Mouse (Mus musculus) lung, embryonic 15.5 days (tissue): ENCODE measurements around the gene Plekhh1. TPM values are rescaled to one million over a fixed set of nuclear protein-coding genes. Genes with fewer than 3 reads are reported as not detected.

Source experiments
- ATAC-seq: fragments of 200-750 bp; cut with Nextera tagmentation; 2 replicates; pipeline ENCODE4 v1.8.0; 2017; ENCODE audit warnings: moderate number of reproducible peaks, borderline replicate concordance; ENCODE audit not compliant: low FRiP score, low TSS enrichment; ENCODE audit errors: extremely low read depth
- H3K27ac ChIP-seq: fragments of 300-500 bp; sonication (generic); 2 replicates; pipeline ENCODE4 v1.5.1; 2015; ENCODE audit warnings: moderate library complexity, mild to moderate bottlenecking, inconsistent platforms
- H3K27me3 ChIP-seq: fragments of 300-500 bp; sonication (generic); 2 replicates; pipeline ENCODE4 v1.6.1; 2015; ENCODE audit warnings: inconsistent platforms
- H3K36me3 ChIP-seq: fragments of 300-500 bp; sonication (generic); 2 replicates; pipeline ENCODE4 v1.6.1; 2015; ENCODE audit warnings: inconsistent platforms
- H3K4me1 ChIP-seq: fragments of 300-500 bp; sonication (generic); 2 replicates; pipeline ENCODE4 v1.6.1; 2015; ENCODE audit warnings: inconsistent platforms
- H3K4me2 ChIP-seq: fragments of 300-500 bp; sonication (generic); 2 replicates; pipeline ENCODE4 v1.6.1; 2015; ENCODE audit warnings: inconsistent platforms, mild to moderate bottlenecking, moderate library complexity
- H3K4me3 ChIP-seq: fragments of 300-500 bp; sonication (generic); 2 replicates; pipeline ENCODE4 v1.5.1; 2015; ENCODE audit warnings: mild to moderate bottlenecking, inconsistent platforms
- H3K9ac ChIP-seq: fragments of 300-500 bp; sonication (generic); 2 replicates; pipeline ENCODE4 v1.6.1; 2015; ENCODE audit warnings: inconsistent platforms
- H3K9me3 ChIP-seq: fragments of 300-500 bp; sonication (generic); 2 replicates; pipeline ENCODE4 v1.6.1; 2016; ENCODE audit warnings: inconsistent platforms
- WGBS: fragments of 180-500 bp; shearing (Covaris S2); methylation state at CpG from one replicate; pipeline ENCODE4 v1.1.7; 2015; 5-methylcytosine and 5-hydroxymethylcytosine counted together
- polyA plus RNA-seq: library from polyadenylated mRNA; unstranded; fragments of >200 nt; fragmentation: Nextera tagmentation; extraction: Ambion mirVana; gene quantifications from 2 replicates; pipeline ENCODE4 v1.2.1, GENCODE M21; 2015

The Plekhh1 gene
- polyA plus RNA-seq, 1 experiment from 2014 or later: 3.4 TPM

DNA sequence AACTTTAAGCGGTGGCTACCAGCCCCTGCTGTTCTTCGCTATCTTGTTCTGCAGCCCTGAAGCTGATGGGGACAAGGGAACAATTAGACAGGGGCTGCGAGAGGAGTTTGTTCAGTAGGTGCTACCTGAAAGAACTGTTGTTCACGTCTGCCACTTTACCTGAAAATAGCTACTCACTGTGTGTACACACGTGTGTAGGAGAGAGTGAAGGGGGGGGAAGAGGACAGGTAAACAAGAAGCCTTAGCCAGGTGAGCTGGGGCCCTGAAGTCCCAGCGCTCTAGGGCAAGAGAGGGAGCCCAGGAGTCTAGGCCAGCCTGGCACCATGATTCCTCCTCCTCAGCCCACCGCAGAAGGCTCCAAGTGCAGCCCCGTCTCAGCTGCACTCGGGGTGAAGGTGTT lies 31.2 kb downstream of the Plekhh1 start:
- Histone ChIP-seq H3K27ac (peak overlapping the region; percentile 25), H3K27me3 (no peaks in the 10 kb centered on the region), H3K9me3 (no peaks in the 10 kb centered on the region), H3K4me3 (no peak overlapping the region), H3K36me3 (0 out of 2 replicates have a peak, but pooled peaks cover 3% of the 10 kb centered on the region), H3K9ac (no peak overlapping the region), H3K4me1 (peaks cover 7% of the 10 kb centered on the region; the same call in 1 of the 2 replicates), H3K4me2 (no peak overlapping the region)
- 72% methylated on average over 9 of the region's 9 CpGs for WGBS
- peak; percentile 42 for ATAC-seq

DNA sequence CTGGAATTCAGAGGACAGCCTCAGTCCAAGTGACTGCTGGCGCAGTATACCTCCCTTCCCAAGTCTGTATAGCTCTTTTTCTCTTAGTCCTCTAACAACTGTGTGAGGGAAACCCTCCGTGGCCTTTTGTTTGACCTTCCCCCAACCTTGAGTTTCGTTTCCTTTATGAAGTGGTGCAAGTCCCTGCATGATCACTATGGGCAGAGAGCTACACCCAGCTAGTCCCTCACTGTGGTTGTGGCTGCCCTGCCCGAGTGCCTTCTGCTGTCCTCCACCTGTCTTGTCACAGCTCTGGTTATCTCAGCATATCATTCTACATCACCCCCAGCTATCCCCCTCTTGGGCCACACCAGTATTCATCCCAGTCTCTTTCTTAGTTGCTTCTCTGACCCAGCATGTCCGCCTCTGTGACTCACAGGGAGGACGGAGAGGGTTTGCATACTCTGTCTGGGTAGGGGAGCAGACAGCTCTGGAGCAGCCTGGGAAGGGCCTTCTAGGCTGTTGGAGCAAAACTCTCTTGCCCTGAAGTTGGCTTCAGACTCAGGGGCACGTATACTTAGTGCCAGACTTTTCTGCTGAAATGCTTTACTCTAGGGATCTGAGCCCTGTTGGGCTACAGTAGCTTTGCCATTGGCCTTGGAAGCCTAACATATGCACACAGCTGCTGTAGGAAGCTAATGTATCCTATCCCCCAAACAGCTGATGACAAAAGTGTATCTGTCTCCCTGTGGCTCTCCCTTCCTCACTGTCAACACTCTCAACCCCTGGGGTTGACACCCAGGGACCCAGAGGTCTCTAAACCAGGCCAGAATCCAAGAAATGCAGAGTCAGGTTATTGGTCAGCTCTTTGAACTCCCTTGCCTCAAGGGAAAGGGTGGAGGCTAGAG lies 32.0 kb downstream of the Plekhh1 start:
- WGBS: 70% methylated on average over 7 of the region's 7 CpGs
- H3K9me3 ChIP-seq: no peaks in the 10 kb centered on the region
- no peaks in the 10 kb centered on the region for H3K27me3 ChIP-seq
- H3K4me3 ChIP-seq: no peak overlapping the region
- no peak overlapping the region for H3K27ac ChIP-seq
- no peak overlapping the region for H3K4me2 ChIP-seq
- H3K4me1 ChIP-seq: peaks cover 7% of the 10 kb centered on the region; the same call in 1 of the 2 replicates
- no peaks in the 10 kb centered on the region for H3K36me3 ChIP-seq
- ATAC-seq: peak; percentile 46; the same call in 1 of the 2 replicates
- no peak overlapping the region for H3K9ac ChIP-seq

DNA sequence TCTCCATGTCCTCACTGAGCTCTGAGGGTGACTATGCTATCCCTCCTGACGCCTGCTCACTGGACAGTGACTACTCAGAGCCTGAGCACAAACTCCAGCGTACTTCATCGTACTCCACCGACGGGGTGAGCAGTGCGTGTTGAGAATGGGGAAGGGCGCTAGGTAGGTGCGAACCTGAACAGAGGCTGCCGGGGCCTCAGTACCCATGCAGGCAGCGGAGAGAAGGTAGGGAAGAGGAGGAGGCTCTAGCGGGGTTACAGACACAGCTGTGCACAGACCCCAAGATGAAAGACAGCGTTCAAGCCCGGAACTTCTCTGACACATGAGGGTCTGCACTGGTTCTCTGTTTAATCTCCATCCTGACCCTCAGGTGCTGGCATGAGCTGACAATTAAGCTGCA lies 35.5 kb downstream of the Plekhh1 start:
- no peaks in the 10 kb centered on the region for H3K36me3 ChIP-seq
- peaks cover 7% of the 10 kb centered on the region; the same call in 1 of the 2 replicates for H3K4me1 ChIP-seq
- no peaks in the 10 kb centered on the region for H3K9me3 ChIP-seq
- 88% methylated on average over 13 of the region's 13 CpGs for WGBS
- no peak overlapping the region for H3K27ac ChIP-seq
- no peak overlapping the region for H3K9ac ChIP-seq
- H3K4me3 ChIP-seq: no peak overlapping the region
- H3K27me3 ChIP-seq: no peaks in the 10 kb centered on the region
- H3K4me2 ChIP-seq: no peak overlapping the region
- no peak for ATAC-seq

DNA sequence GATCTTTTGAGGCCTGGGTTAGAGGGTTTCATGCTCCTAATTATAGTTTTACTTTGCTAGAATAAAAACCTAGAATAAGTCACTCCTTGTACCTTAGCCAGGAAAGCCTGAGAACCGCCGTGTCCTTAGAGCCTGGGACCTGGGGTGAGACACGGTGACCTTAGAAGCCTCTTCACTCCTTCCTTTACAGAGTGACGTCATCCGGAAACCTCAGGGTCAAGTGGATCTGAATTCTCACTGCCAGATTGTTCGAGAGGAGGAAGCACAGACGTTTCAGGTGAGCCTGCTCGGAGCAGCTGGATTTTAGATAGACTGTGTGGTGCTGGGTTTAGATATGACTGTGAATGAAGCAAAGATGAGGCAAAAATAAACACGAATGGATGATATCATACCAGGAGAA lies 37.5 kb downstream of the Plekhh1 start:
- no peak for ATAC-seq
- Histone ChIP-seq H3K27ac (no peak overlapping the region), H3K36me3 (no peaks in the 10 kb centered on the region), H3K9me3 (no peaks in the 10 kb centered on the region), H3K4me2 (no peak overlapping the region), H3K4me1 (no peaks in the 10 kb centered on the region), H3K9ac (no peak overlapping the region), H3K27me3 (no peaks in the 10 kb centered on the region), H3K4me3 (no peak overlapping the region)
- WGBS: 63% methylated on average over 9 of the region's 9 CpGs

DNA sequence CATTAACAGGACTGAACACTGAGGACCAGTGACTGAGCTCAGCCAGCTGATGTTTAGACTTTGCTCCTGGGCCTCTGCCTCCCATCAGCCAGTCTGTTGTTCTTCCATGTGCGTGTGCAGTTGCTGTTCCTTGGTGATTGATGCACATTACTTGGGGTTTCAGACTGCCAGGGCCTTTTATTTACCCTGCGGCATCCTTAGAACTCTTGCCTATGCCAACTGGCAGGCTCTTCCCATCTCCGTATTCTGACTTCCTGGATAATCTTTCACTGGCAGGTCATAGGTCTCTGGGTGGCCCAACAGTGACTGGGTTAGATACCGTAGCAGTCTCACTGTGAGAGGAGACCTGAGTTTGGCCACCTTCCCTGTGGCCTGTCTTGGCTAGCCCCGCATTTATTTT lies 38.6 kb downstream of the Plekhh1 start:
- Histone ChIP-seq H3K27me3 (no peaks in the 10 kb centered on the region), H3K36me3 (no peaks in the 10 kb centered on the region), H3K4me1 (no peaks in the 10 kb centered on the region), H3K9me3 (no peaks in the 10 kb centered on the region), H3K27ac (no peak overlapping the region), H3K4me3 (no peak overlapping the region), H3K4me2 (no peak overlapping the region), H3K9ac (no peak overlapping the region)
- ATAC-seq: no peak
- 84% methylated on average over 5 of the region's 5 CpGs for WGBS

DNA sequence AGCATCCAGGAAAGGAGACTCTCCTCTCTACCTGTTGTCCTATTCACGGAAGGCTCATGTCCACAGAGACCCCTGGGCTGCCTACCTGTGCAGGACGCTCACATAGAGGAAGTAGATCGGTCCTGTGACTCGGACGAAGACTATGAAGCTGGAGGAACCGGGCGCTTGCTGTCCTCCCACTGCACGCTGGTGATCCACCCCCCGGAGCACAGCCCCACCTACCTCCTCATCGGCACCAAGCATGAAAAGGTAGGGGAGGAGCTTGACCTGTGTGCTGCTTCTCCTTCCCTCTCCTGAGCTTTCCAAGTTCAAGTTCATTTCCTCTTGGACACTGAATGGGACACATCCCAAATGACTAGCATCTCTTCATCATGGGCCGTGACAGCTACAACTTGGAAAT lies 39.3 kb downstream of the Plekhh1 start:
- H3K9ac ChIP-seq: no peak overlapping the region
- WGBS: 83% methylated on average over 11 of the region's 11 CpGs
- no peaks in the 10 kb centered on the region for H3K36me3 ChIP-seq
- no peak for ATAC-seq
- H3K9me3 ChIP-seq: no peaks in the 10 kb centered on the region
- no peak overlapping the region for H3K27ac ChIP-seq
- no peaks in the 10 kb centered on the region for H3K4me1 ChIP-seq
- H3K4me3 ChIP-seq: no peak overlapping the region
- H3K27me3 ChIP-seq: no peaks in the 10 kb centered on the region
- H3K4me2 ChIP-seq: no peak overlapping the region

DNA sequence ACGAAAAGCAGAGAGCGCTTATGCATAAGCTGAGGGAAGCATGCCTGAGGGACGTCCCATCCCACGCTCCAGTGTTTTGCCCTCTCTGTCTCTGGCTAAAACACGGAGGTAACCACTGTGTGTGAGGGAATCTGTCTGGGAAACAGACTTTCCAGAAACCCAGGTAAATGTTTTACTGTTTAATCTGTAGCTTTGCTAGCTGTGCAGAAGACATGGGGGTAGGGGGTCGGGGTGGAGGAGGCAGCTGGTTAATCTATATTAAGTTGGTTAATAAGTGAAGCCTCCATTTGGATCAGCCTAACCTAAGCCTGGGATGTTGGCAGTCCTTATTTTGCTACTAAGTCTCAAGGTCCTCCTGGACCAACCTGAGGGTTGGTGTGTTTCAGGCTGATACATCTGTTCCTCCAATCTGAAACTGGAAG lies 40.2 kb downstream of the Plekhh1 start:
- Histone ChIP-seq H3K4me1 (no peaks in the 10 kb centered on the region), H3K9ac (no peak overlapping the region), H3K36me3 (peaks cover 6% of the 10 kb centered on the region; the same call in 1 of the 2 replicates), H3K9me3 (no peaks in the 10 kb centered on the region), H3K27ac (no peak overlapping the region), H3K4me3 (no peak overlapping the region), H3K27me3 (no peaks in the 10 kb centered on the region), H3K4me2 (no peak overlapping the region)
- 87% methylated on average over 6 of the region's 6 CpGs for WGBS
- ATAC-seq: no peak

DNA sequence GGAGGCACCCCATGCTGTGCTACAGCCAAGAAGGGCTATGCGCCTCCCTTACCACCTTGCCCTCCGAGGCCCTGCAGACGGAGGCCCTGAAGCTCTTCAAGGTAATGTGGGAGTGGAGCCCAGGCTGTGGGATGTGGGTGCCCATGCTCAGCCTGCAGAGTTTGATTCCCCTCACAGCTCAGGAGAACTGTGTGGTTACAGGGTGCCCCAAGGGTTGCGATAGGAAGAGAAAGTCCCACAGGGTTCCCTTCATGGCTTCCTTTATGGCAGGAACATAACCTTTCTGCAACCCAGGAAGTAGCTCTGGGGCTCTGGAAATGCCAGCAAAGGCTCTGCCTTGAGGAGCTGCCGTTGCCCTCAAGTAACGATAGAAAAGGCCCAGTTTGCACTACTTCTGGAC lies 41.0 kb downstream of the Plekhh1 start:
- 85% methylated on average over 6 of the region's 6 CpGs for WGBS
- no peak overlapping the region for H3K27ac ChIP-seq
- H3K9me3 ChIP-seq: no peaks in the 10 kb centered on the region
- no peaks in the 10 kb centered on the region for H3K4me1 ChIP-seq
- ATAC-seq: no peak
- no peak overlapping the region for H3K4me3 ChIP-seq
- peaks cover 12% of the 10 kb centered on the region for H3K36me3 ChIP-seq
- H3K27me3 ChIP-seq: no peaks in the 10 kb centered on the region
- no peak overlapping the region for H3K9ac ChIP-seq
- H3K4me2 ChIP-seq: no peak overlapping the region

DNA sequence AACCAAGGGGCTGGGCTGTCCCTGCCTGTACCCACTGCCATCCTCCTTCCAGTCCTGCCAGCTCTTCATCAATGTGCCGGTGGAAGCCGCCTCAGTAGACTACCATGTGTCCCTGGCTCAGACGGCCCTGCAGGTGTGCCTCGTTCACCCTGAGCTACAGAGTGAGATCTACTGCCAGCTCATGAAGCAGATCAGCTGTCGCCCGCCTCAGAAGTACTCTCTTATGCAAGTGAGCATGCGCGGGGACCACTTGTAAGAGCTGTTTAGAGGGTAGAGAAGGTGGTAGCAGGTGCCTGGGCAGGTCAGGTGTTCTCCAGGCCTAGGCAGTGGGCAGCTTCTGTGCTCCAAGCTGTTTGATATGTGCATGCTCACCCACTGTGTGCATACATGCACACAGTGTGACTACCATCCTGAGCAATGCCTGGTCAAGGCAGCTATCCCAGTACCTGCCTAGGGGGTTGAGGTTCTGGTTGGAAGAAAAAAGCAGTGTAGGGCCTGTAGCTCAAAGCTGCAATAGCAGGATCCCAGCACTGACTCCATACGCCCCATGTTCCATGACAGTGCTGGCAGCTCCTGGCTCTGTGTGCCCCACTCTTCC lies 41.9 kb downstream of the Plekhh1 start:
- Histone ChIP-seq H3K9me3 (no peaks in the 10 kb centered on the region), H3K4me1 (no peaks in the 10 kb centered on the region), H3K9ac (no peak overlapping the region), H3K27me3 (no peaks in the 10 kb centered on the region), H3K27ac (no peak overlapping the region), H3K4me2 (no peak overlapping the region), H3K36me3 (peaks cover 15% of the 10 kb centered on the region), H3K4me3 (no peak overlapping the region)
- WGBS: 71% methylated on average over 9 of the region's 9 CpGs
- no peak for ATAC-seq

DNA sequence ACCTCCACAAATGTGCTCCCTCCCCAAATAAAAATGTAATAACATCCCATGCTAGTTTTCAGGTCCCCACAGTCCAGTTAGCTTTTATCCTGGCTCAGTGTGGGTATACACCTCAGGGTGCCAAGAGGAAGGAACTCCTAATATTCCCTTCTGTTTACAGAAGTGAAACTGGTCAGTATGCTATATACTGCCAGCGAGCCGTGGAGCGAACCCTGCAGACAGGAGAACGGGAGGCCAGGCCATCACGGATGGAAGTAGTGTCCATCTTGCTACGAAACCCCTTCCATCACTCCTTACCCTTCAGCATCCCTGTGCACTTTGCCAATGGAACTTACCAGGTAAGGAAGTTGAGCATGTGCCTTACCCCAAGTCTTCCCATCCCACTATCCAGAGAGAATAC lies 43.6 kb downstream of the Plekhh1 start:
- peaks cover 25% of the 10 kb centered on the region for H3K36me3 ChIP-seq

DNA sequence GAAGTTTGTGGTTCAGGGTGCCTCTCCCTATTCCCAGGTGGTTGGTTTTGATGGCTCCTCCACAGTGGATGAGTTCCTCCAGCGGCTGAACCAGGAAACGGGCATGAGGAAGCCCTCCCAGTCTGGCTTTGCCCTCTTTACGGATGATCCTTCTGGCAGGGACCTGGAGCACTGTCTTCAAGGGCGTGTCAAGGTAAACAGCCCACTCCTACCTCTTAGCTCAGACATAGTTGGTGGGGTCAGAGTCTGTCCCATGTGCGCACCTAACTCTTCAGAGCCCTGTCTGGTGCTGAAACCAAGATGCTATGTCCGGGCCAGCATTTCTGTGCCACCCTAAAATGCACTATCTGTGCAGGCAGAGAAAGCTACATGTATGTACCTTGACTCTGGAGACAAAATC lies 44.4 kb downstream of the Plekhh1 start:
- H3K4me1 ChIP-seq: no peaks in the 10 kb centered on the region
- H3K4me2 ChIP-seq: no peak overlapping the region
- H3K36me3 ChIP-seq: peaks cover 28% of the 10 kb centered on the region
- H3K27me3 ChIP-seq: no peaks in the 10 kb centered on the region
- H3K4me3 ChIP-seq: no peak overlapping the region
- H3K9ac ChIP-seq: no peak overlapping the region
- H3K9me3 ChIP-seq: no peaks in the 10 kb centered on the region
- no peak overlapping the region for H3K27ac ChIP-seq
- no peak for ATAC-seq
- WGBS: 89% methylated on average over 6 of the region's 6 CpGs

More for the DNA sequence above, 43.6 kb downstream of the Plekhh1 start:
- Histone ChIP-seq H3K9me3 (no peaks in the 10 kb centered on the region), H3K27ac (no peak overlapping the region), H3K9ac (no peak overlapping the region), H3K4me2 (no peak overlapping the region), H3K4me1 (no peaks in the 10 kb centered on the region), H3K27me3 (no peaks in the 10 kb centered on the region), H3K4me3 (no peak overlapping the region)
- WGBS: 87% methylated on average over 6 of the region's 6 CpGs
- ATAC-seq: no peak

DNA sequence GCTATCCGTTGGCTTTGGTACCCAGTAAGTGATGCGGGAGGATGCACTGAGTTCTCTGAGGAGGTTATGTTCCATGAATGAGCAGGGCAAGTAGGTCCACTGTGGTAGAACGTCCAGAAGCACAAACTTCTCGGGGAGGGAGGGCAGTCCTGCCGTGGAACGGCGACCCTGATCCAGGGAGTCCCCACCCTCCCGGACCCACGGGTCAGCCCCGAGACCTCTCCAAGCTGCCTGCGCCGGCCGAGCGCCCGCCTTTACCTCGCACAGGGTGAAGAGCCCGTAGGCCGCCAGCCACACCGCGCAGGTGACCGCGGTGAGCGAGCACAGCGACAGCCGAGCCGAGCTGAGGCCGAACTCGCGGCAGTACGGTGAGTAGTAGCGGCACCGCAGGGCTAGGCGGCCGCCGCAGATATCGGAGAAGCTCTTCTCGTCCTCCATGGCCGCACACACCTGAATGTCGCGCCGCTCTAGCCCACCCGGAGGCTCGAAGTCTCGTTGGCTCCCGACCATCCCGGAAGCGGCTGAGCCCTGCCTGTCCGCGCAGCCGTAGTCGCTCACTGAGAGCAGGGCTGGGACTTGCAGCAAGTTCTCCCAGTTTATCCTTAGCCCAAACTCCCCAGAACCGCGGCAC lies 60.3 kb downstream of the Plekhh1 start, which contains the start of gene Pigh:
Gene Pigh, minus strand, starts transcription at position 470 of the 631 bp plus-strand sequence.
- Histone ChIP-seq H3K27me3 (no peaks in the 10 kb centered on the region), H3K36me3 (0 out of 2 replicates have a peak, but pooled peaks cover 3% of the 10 kb centered on the region), H3K4me1 (0 out of 2 replicates have a peak, but pooled peaks cover 5% of the 10 kb centered on the region), H3K27ac (peak within 1 kb of the TSS; percentile 32; the same call in 1 of the 2 replicates), H3K9me3 (no peaks in the 10 kb centered on the region), H3K9ac (peak within 1 kb of the TSS; percentile 82), H3K4me3 (peak within 1 kb of the TSS; percentile 78), H3K4me2 (peak within 1 kb of the TSS; percentile 69)
- peak; percentile 94 for ATAC-seq
- under 1% methylated on average over 53 of the region's 53 CpGs for WGBS
